Mouse (Mus musculus): Measurements from ENCODE around the gene Ptges.
A peak's percentile ranks its signal among the peaks of the same experiment; 100 is the strongest.
"Not testable (repeated sequence)": the region's sequence is repeated elsewhere in the genome, so short reads cannot be mapped to it uniquely, and the experiment has no call there.

Ptges gene

GRCm38 (mm10) chr2:30929483-30930045, at the start of gene Ptges:
Gene Ptges (minus strand): TSS chr2:30929863.
- DNase-seq (ENCODE audit: low spot score) = peak; percentile 84

- DNase-seq (ENCODE audit: low spot score) = peak; percentile 93
Measured at GRCm38 (mm10) chr2:30967352-30968327, 38.0 kb upstream of the Ptges start, which contains the start of gene Tor1a. Gene Tor1a (minus strand): TSS chr2:30967933.

- no peak for DNase-seq (ENCODE audit: low spot score)
Measured at GRCm38 (mm10) chr2:30966826-30967225, 37.2 kb upstream of the Ptges start.

GRCm38 (mm10) chr2:30965627-30966026, 36.0 kb upstream of the Ptges start:
- DNase-seq (ENCODE audit: low spot score) = no peak

GRCm38 (mm10) chr2:30962570-30963254, 33.0 kb upstream of the Ptges start:
- no peak for DNase-seq (ENCODE audit: low spot score)

- DNase-seq (ENCODE audit: low spot score) = no peak
Measured at GRCm38 (mm10) chr2:30959856-30960255, 30.2 kb upstream of the Ptges start.

GRCm38 (mm10) chr2:30958726-30959125, 29.1 kb upstream of the Ptges start:
- DNase-seq (ENCODE audit: low spot score) = no peak

GRCm38 (mm10) chr2:30957511-30957910, 27.8 kb upstream of the Ptges start:
- no peak for DNase-seq (ENCODE audit: low spot score)

- no peak for DNase-seq (ENCODE audit: low spot score)
Measured at GRCm38 (mm10) chr2:30954797-30955196, 25.1 kb upstream of the Ptges start.

GRCm38 (mm10) chr2:30952824-30953490, 23.3 kb upstream of the Ptges start, which contains the start of gene Tor1b:
Gene Tor1b (plus strand): TSS chr2:30952959.
- peak; percentile 95 for DNase-seq (ENCODE audit: low spot score)

- DNase-seq (ENCODE audit: low spot score) = no peak
Measured at GRCm38 (mm10) chr2:30952457-30952823, 22.8 kb upstream of the Ptges start.

- DNase-seq (ENCODE audit: low spot score) = peak; percentile 89
Measured at GRCm38 (mm10) chr2:30942603-30943011, 12.9 kb upstream of the Ptges start.

- DNase-seq (ENCODE audit: low spot score) = not testable (repeated sequence)
Measured at GRCm38 (mm10) chr2:30942116-30942515, 12.5 kb upstream of the Ptges start.

GRCm38 (mm10) chr2:30941586-30941985, 11.9 kb upstream of the Ptges start:
- DNase-seq (ENCODE audit: low spot score) = no peak

GRCm38 (mm10) chr2:30938574-30938991, 8.9 kb upstream of the Ptges start:
- no peak for DNase-seq (ENCODE audit: low spot score)

- no peak for DNase-seq (ENCODE audit: low spot score)
Measured at GRCm38 (mm10) chr2:30937731-30938130, 8.1 kb upstream of the Ptges start.

- no peak for DNase-seq (ENCODE audit: low spot score)
Measured at GRCm38 (mm10) chr2:30936808-30937207, 7.1 kb upstream of the Ptges start.

GRCm38 (mm10) chr2:30933917-30934450, 4.3 kb upstream of the Ptges start:
- DNase-seq (ENCODE audit: low spot score) = peak; percentile 89

- no peak for DNase-seq (ENCODE audit: low spot score)
Measured at GRCm38 (mm10) chr2:30933032-30933431, 3.4 kb upstream of the Ptges start.

- no peak for DNase-seq (ENCODE audit: low spot score)
Measured at GRCm38 (mm10) chr2:30931922-30932321, 2.3 kb upstream of the Ptges start.

- not testable (repeated sequence) for DNase-seq (ENCODE audit: low spot score)
Measured at GRCm38 (mm10) chr2:30930846-30931245, 1.2 kb upstream of the Ptges start.

Data from retina, embryonic 14.5 days (tissue).